Mouse (Mus musculus): ENCODE data around the gene Cd3e.

DNA sequence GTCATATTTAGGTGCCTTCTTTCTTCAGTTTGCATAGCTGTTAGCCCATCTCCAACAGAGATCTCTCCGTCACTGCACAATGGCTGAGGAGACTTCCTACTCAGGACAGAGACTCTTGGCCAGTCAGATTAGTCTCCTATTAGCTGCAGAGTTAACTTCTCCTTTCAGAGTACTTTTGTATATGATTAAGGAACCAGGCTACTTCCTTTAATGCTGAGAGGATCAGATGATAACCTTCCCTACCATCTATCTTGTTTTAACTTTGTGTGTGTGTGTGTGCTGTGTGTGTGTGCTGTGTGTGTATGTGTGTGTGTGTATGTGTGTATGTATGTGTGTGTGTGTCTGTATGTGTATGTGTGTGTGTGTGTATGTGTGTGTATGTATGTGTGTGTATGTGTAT lies 40.3 kb upstream of the Cd3e start:
- 0 out of 2 replicates have a peak, but pooled peaks have one; percentile 24 for TF ChIP-seq MAX (IDR thresholded peaks at IDR 0.05; ENCODE audit: low read length)
- TF ChIP-seq ZMIZ1 (IDR thresholded peaks at IDR 0.05; ENCODE audit: low read depth, low read length): no peak
- no peak for TF ChIP-seq JUND (IDR thresholded peaks at IDR 0.05; ENCODE audit: low read depth, low read length)
- peak; percentile 73 for TF ChIP-seq GATA1 (IDR thresholded peaks at IDR 0.05; ENCODE audit: low read depth, low read length)

All from MEL (cell line).